Mouse (Mus musculus) spleen, adult 12 weeks (tissue): ENCODE data around the gene Gm10226.
"Not testable (repeated sequence)": the region's sequence is repeated elsewhere in the genome, so short reads cannot be mapped to it uniquely, and the experiment has no call there.

ENCODE experiments used
- DNase-seq: peaks from one replicate; pipeline ENCODE4 v3.0.0; 2022; ENCODE audit warnings: low spot score

The Gm10226 gene

GRCm38 (mm10) chr17:21691560-21691959 is at the start of gene Gm10226:
Gm10226 (plus strand) TSS chr17:21691860.
- no peak for DNase-seq

- no peak for DNase-seq
Measured at GRCm38 (mm10) chr17:21648791-21649190, 42.9 kb upstream of the Gm10226 start.

GRCm38 (mm10) chr17:21649936-21650335 is 41.7 kb upstream of the Gm10226 start:
- DNase-seq: no peak

GRCm38 (mm10) chr17:21650364-21650907 is 41.2 kb upstream of the Gm10226 start, which contains the start of gene Zfp983:
Zfp983 (plus strand) TSS chr17:21650624.
- peak; percentile 86 for DNase-seq

- DNase-seq: peak; percentile 18
Measured at GRCm38 (mm10) chr17:21678826-21679225, 12.8 kb upstream of the Gm10226 start.

GRCm38 (mm10) chr17:21679273-21680018 is 12.2 kb upstream of the Gm10226 start:
- DNase-seq: peak; percentile 86

- not testable (repeated sequence) for DNase-seq
Measured at GRCm38 (mm10) chr17:21680019-21680376, 11.7 kb upstream of the Gm10226 start.

- DNase-seq: no peak
Measured at GRCm38 (mm10) chr17:21693342-21693741, 1.7 kb downstream of the Gm10226 start.

- DNase-seq: no peak
Measured at GRCm38 (mm10) chr17:21696073-21696472, 4.4 kb downstream of the Gm10226 start.

GRCm38 (mm10) chr17:21702281-21703240 is 10.9 kb downstream of the Gm10226 start:
- peak; percentile 59 for DNase-seq

- no peak for DNase-seq
Measured at GRCm38 (mm10) chr17:21703414-21703813, 11.8 kb downstream of the Gm10226 start.

- peak; percentile 66 for DNase-seq
Measured at GRCm38 (mm10) chr17:21707343-21707996, 15.8 kb downstream of the Gm10226 start, which contains the start of gene Zfp760. Zfp760 (plus strand) TSS chr17:21707741.

- DNase-seq: no peak
Measured at GRCm38 (mm10) chr17:21708401-21708800, 16.7 kb downstream of the Gm10226 start.

- not testable (repeated sequence) for DNase-seq
Measured at GRCm38 (mm10) chr17:21730495-21730894, 38.8 kb downstream of the Gm10226 start, which contains the start of gene Zfp229. Zfp229 (plus strand) TSS chr17:21730795.

- no peak for DNase-seq
Measured at GRCm38 (mm10) chr17:21733049-21733448, 41.4 kb downstream of the Gm10226 start.

- peak; percentile 54 for DNase-seq
Measured at GRCm38 (mm10) chr17:21733529-21734031, 41.9 kb downstream of the Gm10226 start.
